23 mouse cellular contexts compared by ENCODE assay signal in the genomic region with DNA sequence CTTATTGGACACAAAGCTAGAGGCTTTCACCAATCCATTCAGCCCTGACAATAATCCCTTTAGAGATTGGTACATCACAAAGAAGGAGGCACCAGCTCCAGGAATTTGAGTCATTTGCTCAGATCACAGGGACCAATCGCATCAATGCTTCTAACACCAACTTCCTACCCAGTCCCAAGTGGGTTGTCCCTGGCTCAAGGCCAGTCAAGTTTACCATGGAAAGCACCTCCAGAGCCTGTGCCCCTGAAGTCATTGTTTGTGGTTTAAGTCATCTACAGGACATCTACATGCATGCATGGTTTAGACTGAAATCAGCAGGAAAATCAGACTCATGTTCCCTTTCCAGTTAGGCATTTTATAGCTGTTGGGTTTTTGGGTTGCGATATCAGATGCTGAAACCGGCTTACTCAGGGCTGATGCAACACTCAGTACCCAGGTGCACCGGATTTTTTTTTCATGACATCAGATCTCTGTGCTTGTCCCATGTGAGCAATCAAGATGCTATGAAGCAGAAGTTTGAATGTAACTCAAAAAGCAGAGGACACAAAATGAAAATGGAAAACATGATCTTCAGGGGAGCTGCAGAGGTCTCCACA. TPM values are rescaled to one million over a fixed set of nuclear protein-coding genes. Genes with fewer than 3 reads are reported as not detected.
DNase-seq lines count a peak whose midpoint lies in the region; ATAC-seq lines count a peak whose summit lies in the region.
"Had no signal": no experiment of that assay in that cellular context is flagged by ENCODE, and none has a peak within 500 bp of the region (broad histone marks: within the 10 kb centered on the region; RNA-seq: fewer than 3 reads in every experiment).

No protein-coding gene starts in this region.

- peaks cover 20% of the 10 kb centered on the region for H3K4me1 ChIP-seq in kidney, embryonic 15.5 days
- H3K4me1 ChIP-seq: forebrain, embryonic 12.5 days; midbrain, embryonic 10.5 days had no signal

- 82% methylated on average over 4 of the region's 4 CpGs for WGBS in kidney, embryonic 15.5 days

- 0 out of 2 replicates have a peak, but pooled peaks have one; percentile 16 for ATAC-seq in kidney, embryonic 15.5 days (replicated peaks; ENCODE audit: low FRiP score)
- ATAC-seq in granulocyte monocyte progenitor cell, adult 5-6 weeks (replicated peaks; ENCODE audit: poor library complexity, severe bottlenecking) = no peak; the same call in 1 of the 2 replicates
- ATAC-seq: liver, postnatal 0 days; lung, postnatal 0 days; midbrain, embryonic 16.5 days had no signal

- H3K27ac ChIP-seq in kidney, embryonic 15.5 days = peak overlapping the region; percentile 59; the same call in 1 of the 2 replicates
- H3K27ac ChIP-seq: forebrain, embryonic 12.5 days; hindbrain, embryonic 12.5 days; limb, embryonic 12.5 days; midbrain, embryonic 10.5 days; stomach, postnatal 0 days had no signal

- H3K4me3 ChIP-seq in kidney, embryonic 15.5 days (replicated peaks) = no peak overlapping the region
- H3K4me3 ChIP-seq: forebrain, embryonic 12.5 days; heart, embryonic 12.5 days; hindbrain, embryonic 12.5 days; limb, embryonic 12.5 days; midbrain, embryonic 10.5 days had no signal

- no peak overlapping the region for H3K4me2 ChIP-seq in kidney, embryonic 15.5 days
- H3K4me2 ChIP-seq: forebrain, embryonic 12.5 days; heart, embryonic 12.5 days; hindbrain, embryonic 12.5 days; limb, embryonic 12.5 days; liver, embryonic 11.5 days had no signal

- no peaks in the 10 kb centered on the region for H3K9me3 ChIP-seq in kidney, embryonic 15.5 days (replicated peaks)
- H3K9me3 ChIP-seq: forebrain, embryonic 12.5 days; heart, embryonic 12.5 days; hindbrain, embryonic 12.5 days; limb, embryonic 12.5 days; midbrain, embryonic 10.5 days had no signal

- H3K27me3 ChIP-seq in kidney, embryonic 15.5 days = peaks cover 3% of the 10 kb centered on the region; the same call in 1 of the 2 replicates
- H3K27me3 ChIP-seq: forebrain, embryonic 12.5 days; heart, embryonic 12.5 days; hindbrain, embryonic 12.5 days; limb, embryonic 12.5 days had no signal

- H3K36me3 ChIP-seq in kidney, embryonic 15.5 days = no peaks in the 10 kb centered on the region
- H3K36me3 ChIP-seq: forebrain, embryonic 12.5 days; heart, embryonic 12.5 days; hindbrain, embryonic 12.5 days; limb, embryonic 12.5 days; midbrain, embryonic 10.5 days had no signal

- H3K9ac ChIP-seq in kidney, embryonic 15.5 days = no peak overlapping the region
- H3K9ac ChIP-seq: forebrain, embryonic 12.5 days; heart, embryonic 12.5 days; hindbrain, embryonic 12.5 days; limb, embryonic 12.5 days; liver, postnatal 0 days had no signal

- no peak for DNase-seq in kidney, adult 11 months
- peak; percentile 2 for DNase-seq in 416B (ENCODE audit: low read depth)
- DNase-seq in ZHBTc4 (ENCODE audit: low read depth, low spot score) = peak; percentile 55
- peak; percentile 11 for DNase-seq in skeletal muscle tissue, adult 2 months (ENCODE audit: low read depth, low spot score)
- no peak for DNase-seq in urinary bladder, adult 2 months (ENCODE audit: low spot score)
- DNase-seq: adrenal gland, adult 2 months; cerebellum, adult 11 months; cerebellum, adult 9-11 months; gastrocnemius, postnatal 36 days; heart, postnatal 10 days; layer of hippocampus, postnatal 36 days; liver, postnatal 0 days had no signal

RNA-seq across cellular contexts. Expression of a gene that starts 50.3 kb away (rescaled TPM):
- polyA plus RNA-seq in kidney, embryonic 15.5 days (2015; fragmentation: Nextera tagmentation; extraction: Ambion mirVana) = 25.4 and 28.7 TPM in 2 replicates
- 11.4 and 12.0 TPM in 2 replicates for polyA plus RNA-seq in urinary bladder, adult 2 months (2012; rRNA removed)
- total RNA-seq in granulocyte monocyte progenitor cell, adult 5-6 weeks (2014; fragmentation: Nextera tagmentation) = 0.41 and 0.88 TPM in 2 replicates
- not detected in 2 replicates for total RNA-seq in granulocyte monocyte progenitor cell, adult 5-6 weeks (2017)

Comparison
In these comparisons a context has a peak if more than half of its experiments do, and no peak if none do; other contexts are left out.
1. DNase-seq: peak in 416B (single experiment), ZHBTc4 (single experiment) and skeletal muscle tissue, adult 2 months (single experiment); none in kidney, adult 11 months (single experiment) and urinary bladder, adult 2 months (single experiment).